Mouse (Mus musculus) embryo, embryonic 11 days (tissue): ENCODE results near the gene Hrc.
"Not testable (repeated sequence)": the region's sequence is repeated elsewhere in the genome, so short reads cannot be mapped to it uniquely, and the experiment has no call there.

Source experiments
- DNase-seq: peaks from one replicate; pipeline ENCODE4 v3.0.0-alpha.2; 2015

The Hrc gene

DNA sequence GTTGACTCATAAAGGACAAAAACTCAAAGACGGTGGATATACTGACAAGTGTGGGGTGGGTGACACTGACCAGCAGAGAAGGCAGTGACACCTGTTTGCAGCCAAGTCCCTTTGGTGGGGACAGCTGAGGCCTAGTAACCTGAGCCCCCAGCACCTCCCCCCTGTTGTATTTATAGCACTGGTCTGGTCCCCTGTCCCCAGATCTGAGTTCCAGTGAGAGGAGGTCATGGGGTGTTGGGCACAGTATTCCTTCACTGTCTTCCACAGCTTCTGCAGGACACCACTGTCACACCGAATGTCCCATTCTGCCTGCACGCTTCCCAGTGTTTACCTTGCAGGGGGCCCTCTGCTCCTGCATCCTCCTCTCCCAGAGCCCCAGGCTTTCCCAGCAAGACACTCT lies 485 bp upstream of the Hrc start:
- DNase-seq = no peak

DNA sequence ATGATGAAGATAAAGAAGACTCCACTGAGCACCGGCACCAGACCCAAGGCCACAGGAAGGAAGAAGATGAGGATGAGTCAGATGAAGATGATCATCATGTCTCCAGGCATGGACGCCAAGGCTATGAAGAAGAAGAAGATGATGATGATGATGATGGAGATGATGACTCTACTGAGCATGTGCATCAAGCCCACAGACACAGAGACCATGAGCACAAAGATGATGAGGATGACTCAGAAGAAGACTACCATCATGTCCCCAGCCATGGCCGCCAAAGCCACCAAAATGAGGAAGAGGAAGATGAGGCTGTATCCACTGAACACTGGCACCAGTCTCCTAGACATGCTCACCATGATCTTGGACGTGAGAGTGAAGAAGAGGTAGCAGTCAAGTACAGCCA lies 1.2 kb downstream of the Hrc start:
- DNase-seq = no peak

DNA sequence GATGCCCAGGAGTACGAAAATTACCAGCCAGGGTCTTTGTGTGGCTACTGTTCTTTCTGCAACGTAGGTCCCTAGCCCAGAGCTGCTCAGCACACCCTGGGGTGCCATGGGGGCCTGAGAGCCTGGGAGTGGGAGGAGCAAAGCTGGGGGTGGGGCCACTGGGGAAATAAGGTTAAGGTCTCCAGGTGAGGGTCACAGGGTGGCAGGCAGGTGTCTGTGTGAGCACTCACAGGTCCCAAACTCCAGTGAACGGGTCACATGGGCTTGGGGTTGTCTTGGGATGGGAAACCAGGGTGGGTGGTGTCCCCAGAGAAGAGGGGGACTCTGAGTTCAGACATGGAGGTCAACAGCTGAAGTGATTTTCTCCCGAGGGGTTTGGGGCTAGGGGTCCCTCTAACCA lies 2.4 kb downstream of the Hrc start:
- no peak for DNase-seq

DNA sequence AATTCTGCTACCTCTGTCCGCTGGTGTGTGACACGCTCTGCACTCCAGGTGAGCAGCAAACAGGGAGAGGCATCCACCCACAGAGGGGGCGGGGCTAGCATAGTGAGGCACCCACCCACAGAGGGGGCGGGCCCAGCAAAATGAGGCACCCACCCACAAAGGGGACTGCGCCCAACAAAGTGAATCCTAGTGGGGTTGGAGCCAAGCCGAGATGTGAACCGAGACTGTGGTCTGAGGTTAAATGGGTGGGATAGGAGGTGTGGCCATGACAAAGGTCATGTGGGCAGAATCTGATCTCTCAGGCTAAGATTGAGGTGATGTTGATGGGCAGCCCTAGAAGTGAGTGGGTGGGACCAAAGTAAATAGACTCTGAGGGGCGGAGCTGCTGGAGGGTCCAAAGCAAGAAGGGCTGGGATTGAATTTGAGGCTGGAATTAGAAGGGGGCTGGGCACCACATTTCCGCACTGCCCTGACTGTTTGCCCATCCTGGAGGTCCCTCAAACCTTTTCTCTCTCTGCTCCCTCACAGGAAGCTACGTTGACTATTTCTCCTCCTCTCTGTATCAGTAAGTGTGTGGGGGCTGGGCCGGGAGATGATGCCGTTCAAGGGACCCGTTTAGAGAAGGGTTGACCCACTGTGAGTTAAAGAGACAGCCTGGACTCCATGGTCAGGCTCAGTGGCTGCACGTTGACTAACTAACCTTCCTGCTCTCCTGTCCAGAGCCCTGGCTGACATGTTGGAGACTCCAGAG lies 3.2 kb downstream of the Hrc start:
- DNase-seq = peak; percentile 66

DNA sequence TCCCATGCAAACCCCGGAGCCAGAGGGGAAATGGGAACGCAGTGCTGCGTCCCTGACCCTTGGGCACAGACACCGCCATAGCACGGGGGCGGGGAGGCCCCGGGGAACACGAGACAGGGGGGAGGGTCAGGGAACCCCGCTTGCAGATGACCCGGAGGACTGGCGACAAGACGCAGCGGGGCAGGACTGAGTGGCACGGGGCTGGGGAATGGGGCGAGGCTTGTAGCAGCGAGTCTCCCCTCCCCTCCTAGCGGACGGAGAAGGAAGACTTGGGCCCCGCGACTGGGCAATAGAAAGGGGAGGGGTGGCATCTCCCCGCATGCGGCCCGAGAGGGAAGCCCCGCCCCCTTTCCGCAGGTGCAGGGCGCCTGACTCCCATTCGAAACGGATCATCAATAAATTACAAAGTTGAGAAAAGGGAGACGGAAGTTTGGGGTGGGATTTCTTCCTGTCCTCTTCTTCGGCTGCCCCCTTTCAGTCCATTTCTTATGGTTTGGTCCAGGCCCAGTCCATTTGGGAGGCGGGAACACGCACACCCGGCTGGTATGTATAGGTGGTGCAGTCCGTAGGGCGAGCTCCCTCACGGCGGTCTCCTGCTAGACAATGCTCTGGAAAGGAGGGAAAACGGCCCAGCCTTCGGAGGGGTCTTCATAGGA lies 4.4 kb downstream of the Hrc start:
- DNase-seq = peak; percentile 91

DNA sequence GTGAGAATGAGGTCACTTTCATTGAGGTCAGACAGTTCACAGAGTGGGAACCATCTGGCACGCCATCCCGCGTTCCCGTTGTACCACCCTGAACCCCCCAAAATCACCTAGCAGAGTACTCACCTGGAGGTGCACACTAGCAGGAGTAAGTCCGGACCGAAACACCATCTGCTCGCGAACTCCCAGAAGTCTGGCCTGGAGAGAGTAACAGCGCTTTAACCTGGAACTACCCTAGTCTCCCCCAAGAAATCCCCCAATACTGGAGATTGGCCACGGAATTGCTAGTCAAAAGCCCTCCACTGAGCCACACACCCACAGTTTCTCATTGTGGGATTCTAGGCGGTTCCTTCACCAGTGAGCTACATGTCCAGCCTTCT lies 5.0 kb downstream of the Hrc start:
- no peak for DNase-seq

DNA sequence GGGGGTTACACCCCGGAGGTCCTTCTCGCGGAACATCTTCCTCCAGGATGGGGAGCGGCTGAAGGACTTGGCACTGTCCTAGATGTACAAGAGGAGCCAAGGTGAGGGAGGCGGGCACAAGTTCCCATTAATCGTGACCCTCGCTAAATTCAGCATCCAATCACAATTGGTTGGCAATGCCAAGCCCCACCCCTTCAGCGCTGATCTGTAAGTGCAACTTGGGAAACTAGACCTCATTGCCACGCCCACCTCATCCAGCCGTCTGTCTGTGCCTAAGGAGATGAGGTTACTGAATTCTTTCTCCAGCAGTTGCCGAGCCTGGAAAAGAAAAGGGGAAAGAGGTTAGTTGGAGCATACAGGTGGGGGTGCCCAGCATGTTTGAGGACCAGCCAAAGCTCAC lies 5.6 kb downstream of the Hrc start:
- DNase-seq = peak; percentile 88

DNA sequence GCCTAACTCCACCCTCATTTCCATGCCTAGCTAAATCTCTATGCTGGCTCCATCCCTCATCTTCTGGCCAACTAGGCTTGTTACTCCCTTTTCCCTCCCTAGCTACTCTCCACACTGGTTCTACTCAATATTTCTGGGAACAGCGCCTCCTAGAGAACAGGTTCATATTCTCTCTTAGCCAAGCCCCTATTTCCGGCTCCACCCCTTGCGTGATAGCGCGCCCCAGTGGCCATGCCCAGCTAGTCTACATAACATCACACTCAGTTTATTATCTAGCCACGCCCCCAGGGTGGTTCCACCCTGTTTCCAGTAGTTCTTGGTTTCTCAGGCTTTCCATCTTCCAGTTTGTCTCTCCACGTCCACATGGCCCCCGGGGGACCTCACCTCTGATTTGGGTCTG lies 6.2 kb downstream of the Hrc start:
- DNase-seq = peak; percentile 89

DNA sequence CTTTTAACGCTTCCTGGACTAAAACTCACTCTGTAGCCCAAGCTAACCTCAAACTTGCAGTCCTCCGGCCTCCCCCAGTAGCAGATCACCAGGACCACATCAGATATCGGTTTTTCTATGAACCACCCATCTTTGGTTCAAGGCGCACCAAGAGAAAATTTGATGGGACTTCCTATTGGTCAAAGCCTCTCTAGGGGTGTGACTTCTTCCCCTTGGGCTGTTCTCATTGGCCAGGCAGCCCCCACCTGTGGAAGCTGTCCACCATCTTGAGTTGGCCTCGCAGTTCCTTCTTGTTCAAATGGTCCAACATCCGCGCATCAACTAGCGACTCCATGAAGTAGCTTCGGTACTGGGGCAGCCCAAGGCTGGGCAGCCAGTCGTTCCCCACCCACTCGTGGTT lies 7.0 kb downstream of the Hrc start:
- no peak for DNase-seq

DNA sequence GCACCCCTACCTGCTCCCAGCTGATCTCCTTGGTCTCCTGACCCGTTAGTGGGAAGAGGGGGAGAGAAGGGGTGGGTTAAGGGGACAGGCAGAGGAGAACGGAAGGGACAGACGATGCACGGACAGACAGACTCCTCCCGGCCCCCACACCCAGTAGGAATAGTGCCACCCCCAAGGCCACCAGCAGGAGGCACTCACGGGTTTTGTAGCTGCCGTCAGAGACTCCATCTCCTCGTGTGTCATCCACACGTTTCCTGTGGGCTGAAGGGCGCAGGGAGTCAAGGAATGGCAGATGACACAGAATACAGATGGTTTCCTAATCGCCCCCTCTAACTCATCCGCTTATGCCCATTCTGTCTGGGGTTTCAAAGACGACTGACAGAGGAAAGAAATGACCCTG lies 8.5 kb downstream of the Hrc start:
- no peak for DNase-seq

DNA sequence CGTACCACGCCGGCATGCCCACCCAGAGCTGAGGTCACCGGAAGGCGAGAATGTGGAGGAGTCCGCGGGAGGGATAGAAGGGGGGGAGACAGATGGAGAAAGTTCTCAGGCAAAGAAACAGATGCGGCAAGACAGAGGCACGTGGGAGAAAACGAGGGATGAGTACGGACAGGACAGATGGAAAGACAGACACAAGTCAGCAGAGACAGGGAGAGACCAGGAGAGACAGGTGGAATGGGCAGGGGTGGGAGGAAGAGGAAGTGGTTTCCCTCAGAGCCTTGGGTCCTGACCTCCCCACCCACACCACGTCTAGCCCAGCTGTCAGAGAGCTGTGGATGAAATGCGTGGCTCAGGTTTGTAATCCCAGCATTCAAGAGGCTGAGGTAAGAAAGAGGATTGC lies 11.8 kb downstream of the Hrc start:
- DNase-seq = no peak

DNA sequence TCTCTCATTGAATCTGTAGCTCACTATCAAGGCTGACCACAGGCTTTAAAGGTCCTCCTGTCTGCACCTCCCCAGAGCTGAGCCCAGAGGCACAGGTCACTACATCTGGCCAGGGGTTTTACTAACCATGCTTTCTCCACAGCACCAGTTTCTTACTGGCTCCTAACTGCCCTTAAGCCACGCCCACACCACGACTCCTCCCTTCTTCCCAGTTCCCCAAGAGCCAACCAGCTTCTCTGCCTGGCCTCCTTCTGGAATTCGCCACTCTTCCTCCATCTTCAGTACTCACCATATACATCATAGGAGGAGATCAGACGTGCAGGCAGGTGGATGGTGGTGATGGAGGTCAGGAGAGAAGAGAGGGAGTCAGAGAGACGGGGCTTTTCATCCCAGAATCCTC lies 18.0 kb downstream of the Hrc start:
- DNase-seq = no peak

DNA sequence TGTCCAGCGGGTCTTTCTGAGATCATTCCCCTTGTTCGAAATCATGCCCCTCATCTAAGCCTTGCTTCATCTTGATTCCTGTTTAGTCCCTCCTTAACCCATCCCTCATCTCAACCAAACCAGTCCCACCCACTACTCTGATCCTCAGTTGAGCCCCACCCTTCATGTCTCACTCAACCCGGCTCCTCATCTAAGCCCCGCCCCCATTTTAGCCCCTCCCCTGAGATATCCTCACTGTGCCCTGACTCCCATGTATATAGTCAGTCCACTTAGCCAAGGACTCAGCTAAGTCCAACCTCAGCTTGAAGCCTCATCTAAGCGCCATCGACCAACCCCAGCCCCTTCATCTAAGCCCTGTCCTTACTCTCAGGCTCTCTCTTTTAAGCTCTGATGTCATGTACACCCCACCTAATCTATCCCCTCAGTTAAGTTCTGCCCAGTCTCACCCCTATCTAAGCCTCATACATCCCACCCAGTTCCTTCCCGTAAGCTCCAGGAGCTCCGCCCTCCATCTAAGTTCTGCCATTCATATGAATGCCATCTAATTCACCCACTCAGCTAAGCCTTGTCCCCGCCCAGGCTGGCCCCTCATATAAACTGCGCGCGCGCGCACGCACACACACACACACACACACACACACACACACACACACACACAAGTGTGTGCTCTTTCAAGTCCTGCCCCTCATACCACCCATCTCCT lies 20.4 kb downstream of the Hrc start:
- no peak for DNase-seq

DNA sequence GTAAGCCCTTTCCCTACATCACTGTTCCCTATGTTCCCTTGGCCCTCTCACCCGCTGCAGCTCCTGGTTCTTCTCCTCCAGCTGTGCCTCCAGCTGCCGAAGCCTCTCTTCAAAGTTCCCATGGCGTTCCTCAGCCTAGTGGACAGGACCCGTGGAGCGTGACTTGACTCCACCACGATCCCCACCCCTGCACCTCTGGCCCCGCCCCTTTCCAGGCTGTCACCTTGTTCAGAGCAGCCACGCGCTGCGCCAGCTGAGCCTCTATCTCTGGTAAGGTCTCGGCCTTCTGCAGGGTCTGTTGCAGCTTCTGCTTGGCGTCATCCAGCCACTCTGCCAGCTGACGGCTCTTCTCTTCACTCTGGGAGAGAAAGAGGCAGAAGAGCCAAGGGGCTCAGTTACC lies 21.0 kb downstream of the Hrc start:
- DNase-seq = no peak

DNA sequence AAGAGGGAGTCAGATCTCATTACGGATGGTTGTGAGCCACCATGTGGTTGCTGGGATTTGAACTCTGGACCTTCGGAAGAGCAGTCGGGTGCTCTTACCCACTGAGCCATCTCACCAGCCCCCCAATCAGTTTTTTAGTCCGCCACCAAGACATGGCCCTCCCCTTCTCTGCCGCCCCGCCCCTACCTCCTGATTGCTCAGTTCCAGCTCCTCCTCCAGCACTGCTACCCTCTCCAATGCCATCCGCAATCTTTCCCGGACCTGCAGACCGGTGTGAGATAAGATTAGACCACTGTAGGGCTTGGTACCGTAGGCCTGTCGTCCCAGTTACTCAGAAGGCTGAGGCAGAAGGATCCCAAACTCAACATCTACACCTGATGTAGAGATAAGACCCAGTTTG lies 24.0 kb downstream of the Hrc start:
- not testable (repeated sequence) for DNase-seq

DNA sequence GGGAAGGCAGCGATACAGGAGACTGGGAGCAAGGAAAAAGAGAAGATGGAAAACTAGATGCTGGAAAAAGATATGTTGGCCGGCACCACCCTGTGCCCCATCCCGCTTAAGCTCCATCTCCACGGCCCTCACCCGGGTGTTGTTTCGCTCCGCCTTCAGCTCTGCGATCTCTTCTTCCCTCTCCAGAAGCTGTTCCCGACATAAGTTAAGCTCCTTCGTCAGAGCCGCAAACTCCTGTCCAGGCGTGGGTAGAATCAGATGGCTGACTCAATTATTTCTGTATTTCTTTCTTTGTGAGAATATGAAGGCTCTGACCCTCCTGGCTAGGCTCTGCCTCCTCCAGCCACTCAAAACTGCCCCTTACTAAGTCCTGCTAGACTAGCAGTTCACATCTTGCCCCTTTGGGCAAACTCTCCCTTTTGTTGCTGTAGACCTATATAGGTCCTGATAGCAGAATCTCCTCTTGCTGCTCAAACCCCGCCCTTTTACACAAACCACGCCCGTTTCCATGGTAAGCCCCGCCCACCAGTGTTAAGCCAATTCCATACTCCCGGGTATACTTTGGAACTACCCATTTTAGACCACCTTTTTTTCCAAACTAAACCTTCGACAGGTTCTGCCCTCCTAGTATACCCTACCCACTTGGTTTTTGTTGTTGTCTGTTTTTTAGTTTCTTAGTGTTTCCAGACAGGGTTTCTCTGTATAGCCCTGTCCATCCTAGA lies 25.5 kb downstream of the Hrc start:
- no peak for DNase-seq

DNA sequence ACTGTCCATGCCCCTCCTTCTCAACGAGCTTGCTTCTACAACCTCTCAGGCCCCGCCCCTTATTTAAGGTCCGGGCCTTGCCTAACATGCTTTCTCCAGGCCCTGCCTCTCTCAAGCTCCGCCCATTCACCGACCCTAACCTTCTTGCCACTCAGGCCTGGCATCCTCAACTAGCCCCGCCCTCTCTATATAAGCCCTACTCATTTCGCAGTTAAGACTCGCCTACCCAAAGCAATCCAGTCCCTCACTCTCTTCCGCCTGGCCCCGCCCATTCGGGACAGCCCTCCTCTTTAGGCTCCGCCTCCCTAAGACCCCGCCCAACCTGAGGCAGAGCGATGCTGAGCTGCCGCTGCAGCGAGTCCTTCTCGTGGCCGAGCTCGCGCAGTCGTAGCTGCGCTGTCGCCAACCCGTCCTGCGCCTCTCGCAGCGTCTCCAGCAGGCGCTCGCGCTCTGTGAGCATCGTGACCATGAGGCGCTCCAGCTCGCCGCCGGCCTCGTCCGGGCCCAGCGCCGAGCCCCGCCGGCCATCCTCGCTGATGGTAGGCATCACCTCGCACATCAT lies 26.2 kb downstream of the Hrc start:
- peak; percentile 93 for DNase-seq

DNA sequence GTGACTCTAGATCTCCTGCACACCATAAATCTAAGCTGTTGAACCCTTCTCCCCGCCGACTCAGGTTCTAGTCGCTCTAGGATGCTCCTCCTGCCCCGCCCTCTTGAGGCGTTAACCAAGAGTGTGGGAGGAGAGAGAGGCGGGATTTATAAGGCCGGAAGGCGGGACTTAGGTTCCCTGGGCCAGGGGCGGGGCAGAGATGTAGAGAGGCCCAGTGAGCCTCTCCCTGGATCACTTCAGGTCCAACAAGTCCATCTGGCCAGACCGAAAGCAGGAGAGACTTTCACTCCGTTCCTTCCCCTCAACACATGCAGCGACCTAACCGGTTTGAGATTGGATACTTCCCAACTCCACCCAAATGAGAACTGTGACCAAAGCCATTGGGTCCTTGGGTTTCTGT lies 27.7 kb downstream of the Hrc start:
- DNase-seq = peak; percentile 87

DNA sequence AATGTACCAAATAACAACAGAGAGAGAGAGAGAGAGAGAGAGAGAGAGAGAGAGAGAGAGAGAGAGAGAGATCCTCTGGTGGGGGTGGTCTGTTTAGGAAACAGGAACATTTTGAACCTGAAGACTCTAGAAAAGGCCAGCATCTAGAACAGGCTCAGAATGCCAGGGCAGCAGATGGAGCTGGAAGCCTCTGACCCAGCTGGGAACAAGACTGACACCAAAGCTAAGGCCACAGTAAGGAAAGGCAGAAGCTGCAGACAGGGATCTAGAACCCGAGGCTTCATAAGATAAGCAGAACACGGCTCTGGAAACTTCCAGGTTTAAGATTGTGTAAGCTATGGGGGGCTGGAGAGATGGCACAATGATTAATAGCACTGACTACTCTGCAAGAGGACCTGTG lies 28.9 kb downstream of the Hrc start:
- no peak for DNase-seq

DNA sequence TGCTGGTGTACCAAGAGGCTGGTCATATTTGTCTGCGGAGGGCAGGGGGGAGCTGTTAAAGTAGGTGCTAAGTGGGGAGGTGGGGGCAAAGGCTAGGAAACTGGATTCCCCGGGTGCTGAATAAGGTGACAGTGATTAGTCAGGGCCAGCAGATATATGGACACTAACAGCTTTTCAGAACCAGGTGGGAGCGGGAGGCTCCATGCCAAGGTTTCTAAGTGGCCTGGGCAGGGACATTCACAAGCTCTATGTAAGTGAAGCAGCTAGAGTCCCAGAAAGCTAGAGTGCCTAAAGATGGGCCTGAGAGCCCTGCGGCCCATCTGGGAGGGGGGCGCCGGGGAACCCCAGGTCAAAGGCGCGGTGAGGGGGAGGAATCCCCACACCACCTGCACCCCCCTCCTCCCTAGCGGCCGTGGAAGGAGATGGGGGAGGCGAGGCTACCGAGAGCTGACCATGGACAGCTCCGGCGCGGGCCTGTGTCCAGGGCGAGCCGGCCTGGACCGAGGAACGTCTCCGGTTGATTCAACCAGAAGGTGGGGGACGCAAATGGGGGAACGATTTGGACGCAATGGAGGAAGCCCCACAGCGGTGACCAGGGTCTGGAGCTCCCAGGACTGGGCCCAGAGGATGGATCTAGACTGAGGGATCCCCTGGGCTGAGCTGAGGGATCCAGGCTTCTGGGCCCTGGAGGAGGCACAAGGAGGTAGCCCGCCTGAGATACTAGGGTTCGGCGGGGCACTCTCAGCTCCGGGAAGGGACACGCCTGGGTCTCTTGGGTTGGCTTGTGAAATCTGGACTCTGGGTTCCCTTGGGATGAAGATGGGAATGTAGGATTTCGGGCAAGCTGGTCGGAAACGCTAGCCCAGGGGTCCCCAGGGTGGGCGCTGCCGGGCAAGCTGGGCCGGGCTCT lies 30.9 kb downstream of the Hrc start:
- peak; percentile 74 for DNase-seq

DNA sequence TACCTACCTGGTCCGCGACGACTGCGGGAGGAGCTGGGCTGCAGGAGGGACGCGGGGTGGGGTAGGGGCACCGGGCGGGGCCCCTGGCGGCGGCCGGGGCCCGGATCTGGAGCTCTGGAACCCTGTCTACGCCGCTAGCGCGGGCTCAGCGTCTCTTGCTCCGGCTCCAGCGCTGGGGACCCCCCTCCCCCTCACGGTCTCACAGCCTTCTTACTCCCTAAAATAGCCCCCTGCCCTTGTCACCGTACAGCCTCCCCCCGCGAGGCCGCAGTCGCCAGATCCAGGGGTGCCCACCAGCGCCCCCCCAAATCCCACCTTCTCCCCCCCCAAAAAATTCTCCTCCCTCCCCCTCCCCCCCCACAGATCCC lies 31.5 kb downstream of the Hrc start, which contains the start of gene Ppfia3:
Ppfia3 (minus strand) TSS at position 368 of the 368 bp plus-strand sequence.
- peak; percentile 67 for DNase-seq
